Comparison of ENCODE assay signal across 17 mouse cellular contexts in the genomic region with DNA sequence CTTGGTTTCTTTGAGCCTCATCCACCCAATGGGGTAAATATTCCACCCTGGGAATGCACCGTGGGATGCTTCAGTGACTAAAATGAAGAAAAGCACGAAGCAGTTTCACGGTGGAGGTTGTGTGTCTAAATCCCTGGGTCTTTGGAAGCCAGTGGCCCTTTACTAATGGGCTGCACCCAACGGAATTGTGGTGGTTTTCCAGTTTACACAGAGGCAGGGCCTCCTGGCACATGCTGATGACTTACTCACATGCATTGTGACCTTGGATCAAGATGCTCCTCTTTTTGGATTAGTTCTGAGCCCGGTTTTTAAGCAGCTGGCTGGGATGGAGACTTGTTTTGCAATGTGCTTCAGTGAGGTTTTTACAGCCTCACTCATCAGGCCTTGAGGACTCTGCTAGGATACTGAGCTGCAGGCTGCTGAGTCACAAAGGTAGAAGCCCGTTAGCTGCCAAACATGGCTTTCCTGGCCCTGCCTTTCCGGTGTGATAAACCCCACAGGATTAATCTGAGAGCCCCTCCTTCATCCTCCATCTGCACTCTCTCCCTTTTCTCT.
DNase-seq lines count a peak whose midpoint lies in the region; ATAC-seq and TF ChIP-seq lines count a peak whose summit lies in the region.
"Had no signal": no experiment of that assay in that cellular context is flagged by ENCODE, and none has a peak within 500 bp of the region (broad histone marks: within the 10 kb centered on the region; RNA-seq: fewer than 3 reads in every experiment).

No protein-coding gene starts in this region.

- POLR2A ChIA-PET in Patski (lab: Charles Lee): no interaction called here

- H3K27me3 ChIP-seq in Patski: no peaks in the 10 kb centered on the region
- H3K27me3 ChIP-seq: embryonic facial prominence, embryonic 15.5 days had no signal

- in situ Hi-C loops in Patski (cut with MboI; ENCODE audit: low pct_unique_long_range_greater_than_20kb): loop anchor here (5.0 kb wide), 2 partner anchors 166 to 221 kb away; a partner anchor contains a TSS

- peak; percentile 67 to 80 for DNase-seq in adrenal gland, adult (ENCODE audit: inconsistent age in 2 of 2, low spot score in 1 of 2)
- no peak for DNase-seq in adrenal gland, postnatal 4 days (ENCODE audit: low spot score in 2 of 2)
- peak; percentile 97 for DNase-seq in Patski (ENCODE audit: low read depth, low spot score)
- peak; percentile 49 for DNase-seq in adrenal gland, postnatal 14 days
- no peak for DNase-seq in thymus, postnatal 25 days
- no peak for DNase-seq in spleen, postnatal 10 days (ENCODE audit: low spot score in 2 of 2)
- no peak for DNase-seq in spleen, adult 12 weeks (ENCODE audit: low spot score)
- DNase-seq: cerebellum, adult 18-20 months; cerebellum, adult 9-11 months; embryo, embryonic 11 days; gastrocnemius, postnatal 36 days; heart, adult 18-20 months; heart, postnatal 10 days; kidney, adult 11 months had no signal

- CTCF ChIA-PET in Patski (lab: Charles Lee): interaction anchor here (0.9 kb wide), 1 partner anchor 177 kb away, joined by 3 read pairs; no protein-coding TSS in a partner anchor

- TF ChIP-seq CTCF in Patski (IDR thresholded peaks at IDR 0.05): no peak

- ATAC-seq in Patski: peak; percentile 92
- ATAC-seq: forebrain, embryonic 14.5 days; hindbrain, postnatal 0 days had no signal

Comparison
In these comparisons a context has a peak if more than half of its experiments do, and no peak if none do; other contexts are left out.
1. DNase-seq: peak in adrenal gland, adult (2 of 2), Patski (single experiment) and adrenal gland, postnatal 14 days (single experiment); none in adrenal gland, postnatal 4 days (0 of 2), thymus, postnatal 25 days (single experiment), spleen, postnatal 10 days (0 of 2) and spleen, adult 12 weeks (single experiment).